Mouse (Mus musculus): Measurements from ENCODE around the gene Stk32c. TPM values are rescaled to one million over a fixed set of nuclear protein-coding genes. Genes with fewer than 3 reads are reported as not detected.

The Stk32c gene
- polyA plus RNA-seq, 1 experiment from 2014 or later, result 0.11 TPM

DNA sequence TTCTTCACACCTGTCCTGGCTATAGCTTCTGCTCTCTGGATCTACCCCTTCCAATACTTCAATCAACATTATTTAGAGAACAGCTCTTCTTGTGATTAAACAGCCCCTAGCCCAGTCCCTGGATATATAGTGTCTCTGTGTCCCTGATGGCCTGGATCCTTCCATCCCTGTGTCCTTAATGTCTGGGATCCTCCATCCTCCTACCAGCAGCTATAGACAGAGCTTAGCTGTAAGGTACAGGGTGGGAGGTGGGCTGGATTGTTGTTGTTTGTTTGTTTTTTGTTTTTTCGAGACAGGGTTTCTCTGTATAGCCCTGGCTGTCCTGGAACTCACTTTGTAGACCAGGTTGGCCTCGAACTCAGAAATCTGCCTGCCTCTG, 93.3 kb downstream of the Stk32c start:
- H3K4me2 ChIP-seq (replicated peaks; ENCODE audit: low read depth), result no peak overlapping the region
- no peaks in the 10 kb centered on the region for H3K4me1 ChIP-seq (replicated peaks; ENCODE audit: control insufficient read depth, insufficient read depth)
- H3K27me3 ChIP-seq (ENCODE audit: control insufficient read depth, insufficient read depth, low read length), result no peaks in the 10 kb centered on the region
- H3K27ac ChIP-seq (replicated peaks), result no peak overlapping the region
- DNase-seq (ENCODE audit: low spot score) (no peak), ATAC-seq (ENCODE audit: low FRiP score, low TSS enrichment) (no peak)
- H3K9ac ChIP-seq (ENCODE audit: low read length), result no peak overlapping the region
- H3K9me3 ChIP-seq (ENCODE audit: control insufficient read depth, low read length), result no peaks in the 10 kb centered on the region
- no peak overlapping the region for H3K4me3 ChIP-seq (ENCODE audit: low read depth, low read length)
- no peaks in the 10 kb centered on the region for H3K36me3 ChIP-seq (ENCODE audit: control insufficient read depth, insufficient read depth, low read length)
- 57% methylated on average over 2 of the region's 2 CpGs for WGBS
- TF ChIP-seq CTCF (IDR thresholded peaks at IDR 0.05; ENCODE audit: low read depth), result no peak
- no peak for TF ChIP-seq EP300 (optimal IDR thresholded peaks at IDR 0.05)

DNA sequence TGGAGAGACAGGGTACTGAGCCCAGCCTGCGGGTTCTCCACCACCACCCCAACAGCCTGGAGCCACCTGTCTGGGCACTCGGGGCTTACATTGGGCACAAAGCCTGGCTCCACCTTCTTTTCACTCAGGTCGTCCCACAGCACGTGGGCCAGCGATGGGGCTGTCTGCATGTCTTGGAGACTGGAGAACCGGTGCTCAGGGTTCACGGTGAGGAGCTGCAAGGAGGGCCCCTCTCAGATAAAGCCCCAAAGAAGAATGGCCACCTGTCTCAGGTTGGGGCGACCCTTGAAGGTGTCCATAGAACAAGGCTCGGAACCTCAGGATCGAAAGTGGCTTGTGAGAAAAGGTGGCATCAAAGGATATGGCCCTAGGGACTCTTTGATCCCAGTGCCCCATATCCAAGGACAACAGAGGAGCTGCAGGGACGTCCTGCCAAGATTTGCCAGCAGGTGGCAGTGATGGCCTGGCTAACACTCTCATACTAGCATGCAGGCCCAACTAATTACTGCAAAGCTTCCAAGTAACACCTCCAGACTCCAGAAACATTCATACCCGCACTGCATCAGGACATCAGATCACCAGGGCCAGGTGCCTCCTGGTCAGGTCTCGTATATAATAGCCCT, 93.8 kb downstream of the Stk32c start:
- 37% methylated on average over 13 of the region's 13 CpGs for WGBS

DNA sequence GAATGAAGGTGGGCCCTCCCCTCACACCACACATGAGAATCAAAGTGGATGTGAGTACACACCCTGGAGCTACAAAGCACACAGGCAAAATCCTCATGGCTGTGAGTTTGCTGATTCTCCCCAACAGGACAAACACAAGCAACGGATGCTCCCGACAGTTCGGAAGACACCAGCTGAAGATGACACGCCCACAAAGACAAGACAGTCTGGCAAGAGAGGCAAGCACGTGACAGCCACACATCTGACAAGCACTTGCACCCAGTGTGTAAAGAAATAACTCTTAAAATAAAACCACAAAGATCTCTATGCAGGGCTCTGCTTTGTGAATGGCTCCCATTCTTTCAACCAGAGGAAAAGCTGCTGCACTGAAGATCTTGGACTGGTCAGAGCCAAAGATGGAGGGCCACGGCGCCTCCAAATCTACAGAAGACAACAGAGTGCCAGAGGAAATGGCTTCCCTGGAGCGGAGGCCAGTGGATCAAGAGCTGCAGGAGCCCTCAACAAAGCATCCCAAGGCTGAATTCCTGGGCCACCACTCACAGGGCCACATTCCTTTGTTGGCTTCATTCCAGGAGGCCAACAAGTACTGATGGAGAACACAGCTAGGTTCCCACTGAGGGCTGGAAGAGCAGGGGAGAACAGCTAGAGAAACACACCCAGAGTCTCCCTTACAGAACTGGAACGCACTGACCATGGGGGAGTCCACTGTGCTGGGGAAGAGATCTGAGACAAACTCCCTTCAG, 105.0 kb downstream of the Stk32c start:
- H3K4me1 ChIP-seq (replicated peaks; ENCODE audit: control insufficient read depth, insufficient read depth), result no peaks in the 10 kb centered on the region
- no peak overlapping the region for H3K9ac ChIP-seq (ENCODE audit: low read length)
- no peak for TF ChIP-seq CTCF (IDR thresholded peaks at IDR 0.05; ENCODE audit: low read depth)
- TF ChIP-seq EP300 (optimal IDR thresholded peaks at IDR 0.05), result no peak
- ATAC-seq (ENCODE audit: low FRiP score, low TSS enrichment) (no peak), DNase-seq (ENCODE audit: low spot score) (no peak)
- no peak overlapping the region for H3K27ac ChIP-seq (replicated peaks)
- H3K9me3 ChIP-seq (ENCODE audit: control insufficient read depth, low read length), result no peaks in the 10 kb centered on the region
- H3K36me3 ChIP-seq (ENCODE audit: control insufficient read depth, insufficient read depth, low read length), result no peaks in the 10 kb centered on the region
- H3K27me3 ChIP-seq (ENCODE audit: control insufficient read depth, insufficient read depth, low read length), result no peaks in the 10 kb centered on the region
- no peak overlapping the region for H3K4me3 ChIP-seq (ENCODE audit: low read depth, low read length)
- H3K4me2 ChIP-seq (replicated peaks; ENCODE audit: low read depth), result no peak overlapping the region
- WGBS, result 86% methylated on average over 9 of the region's 9 CpGs

More for the DNA sequence above, 93.8 kb downstream of the Stk32c start:
- Histone ChIP-seq H3K4me2 (replicated peaks; ENCODE audit: low read depth) (no peak overlapping the region), H3K9me3 (ENCODE audit: control insufficient read depth, low read length) (no peaks in the 10 kb centered on the region), H3K4me1 (replicated peaks; ENCODE audit: control insufficient read depth, insufficient read depth) (no peaks in the 10 kb centered on the region), H3K9ac (ENCODE audit: low read length) (no peak overlapping the region), H3K27me3 (ENCODE audit: control insufficient read depth, insufficient read depth, low read length) (no peaks in the 10 kb centered on the region), H3K4me3 (ENCODE audit: low read depth, low read length) (no peak overlapping the region), H3K36me3 (ENCODE audit: control insufficient read depth, insufficient read depth, low read length) (no peaks in the 10 kb centered on the region), H3K27ac (replicated peaks) (no peak overlapping the region)
- ATAC-seq (ENCODE audit: low FRiP score, low TSS enrichment) (peak; percentile 78), DNase-seq (ENCODE audit: low spot score) (peak; percentile 82)
- TF ChIP-seq EP300 (optimal IDR thresholded peaks at IDR 0.05) (no peak), CTCF (IDR thresholded peaks at IDR 0.05; ENCODE audit: low read depth) (peak; percentile 96)

DNA sequence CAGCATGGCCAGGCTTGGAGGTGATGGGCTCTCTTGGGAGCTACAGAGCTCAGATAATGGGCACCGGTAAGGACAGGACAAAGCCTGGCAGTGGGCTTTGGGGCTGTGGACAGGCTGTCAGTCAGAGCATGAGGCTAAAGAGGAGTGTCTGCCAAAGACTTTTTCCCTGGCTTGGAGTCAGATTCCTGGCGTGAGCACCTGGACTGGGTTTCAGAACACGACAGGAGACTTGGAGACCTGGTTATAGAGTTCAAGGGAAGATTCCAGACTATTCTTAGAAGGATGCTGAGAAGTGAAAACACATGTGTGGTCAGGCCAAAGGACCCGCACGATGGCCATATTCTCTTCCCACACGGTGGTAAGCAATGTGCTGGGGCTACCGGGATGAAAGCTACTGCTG, 107.4 kb downstream of the Stk32c start:
- no peak for ATAC-seq (ENCODE audit: low FRiP score, low TSS enrichment)
- Histone ChIP-seq H3K4me1 (replicated peaks; ENCODE audit: control insufficient read depth, insufficient read depth) (no peaks in the 10 kb centered on the region), H3K9me3 (ENCODE audit: control insufficient read depth, low read length) (no peaks in the 10 kb centered on the region), H3K4me3 (ENCODE audit: low read depth, low read length) (no peak overlapping the region), H3K4me2 (replicated peaks; ENCODE audit: low read depth) (no peak overlapping the region), H3K27me3 (ENCODE audit: control insufficient read depth, insufficient read depth, low read length) (no peaks in the 10 kb centered on the region), H3K27ac (replicated peaks) (no peak overlapping the region), H3K36me3 (ENCODE audit: control insufficient read depth, insufficient read depth, low read length) (no peaks in the 10 kb centered on the region), H3K9ac (ENCODE audit: low read length) (no peak overlapping the region)
- 82% methylated on average over 7 of the region's 7 CpGs for WGBS
- DNase-seq (ENCODE audit: low spot score), result no peak
- TF ChIP-seq EP300 (optimal IDR thresholded peaks at IDR 0.05) (no peak), CTCF (IDR thresholded peaks at IDR 0.05; ENCODE audit: low read depth) (no peak)

DNA sequence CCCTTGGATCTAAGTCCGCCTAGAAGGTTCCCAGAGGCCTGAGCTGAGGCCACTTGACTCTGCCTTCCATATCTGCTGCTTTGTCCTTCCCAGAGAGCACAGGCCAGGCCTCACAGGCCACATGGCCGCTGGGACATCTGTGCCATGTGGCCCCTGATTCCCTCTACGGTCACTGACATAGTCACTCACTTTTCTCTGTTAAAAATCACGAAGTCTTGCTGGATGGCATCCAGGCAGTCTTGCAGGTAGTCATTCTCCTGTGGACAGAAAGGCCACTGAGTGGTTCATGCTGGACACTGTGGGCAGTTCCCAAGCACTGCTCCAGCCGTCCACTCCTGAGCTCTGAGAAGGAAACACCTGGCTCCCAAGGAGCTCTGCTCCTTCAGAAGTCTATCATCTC, 108.0 kb downstream of the Stk32c start:
- no peaks in the 10 kb centered on the region for H3K4me1 ChIP-seq (replicated peaks; ENCODE audit: control insufficient read depth, insufficient read depth)
- no peak for ATAC-seq (ENCODE audit: low FRiP score, low TSS enrichment)
- no peaks in the 10 kb centered on the region for H3K9me3 ChIP-seq (ENCODE audit: control insufficient read depth, low read length)
- TF ChIP-seq EP300 (optimal IDR thresholded peaks at IDR 0.05), result no peak
- TF ChIP-seq CTCF (IDR thresholded peaks at IDR 0.05; ENCODE audit: low read depth), result no peak
- no peak overlapping the region for H3K27ac ChIP-seq (replicated peaks)
- H3K4me2 ChIP-seq (replicated peaks; ENCODE audit: low read depth), result no peak overlapping the region
- no peak overlapping the region for H3K4me3 ChIP-seq (ENCODE audit: low read depth, low read length)
- WGBS, result 84% methylated on average over 5 of the region's 5 CpGs
- no peak for DNase-seq (ENCODE audit: low spot score)
- H3K9ac ChIP-seq (ENCODE audit: low read length), result no peak overlapping the region
- no peaks in the 10 kb centered on the region for H3K36me3 ChIP-seq (ENCODE audit: control insufficient read depth, insufficient read depth, low read length)
- H3K27me3 ChIP-seq (ENCODE audit: control insufficient read depth, insufficient read depth, low read length), result no peaks in the 10 kb centered on the region

DNA sequence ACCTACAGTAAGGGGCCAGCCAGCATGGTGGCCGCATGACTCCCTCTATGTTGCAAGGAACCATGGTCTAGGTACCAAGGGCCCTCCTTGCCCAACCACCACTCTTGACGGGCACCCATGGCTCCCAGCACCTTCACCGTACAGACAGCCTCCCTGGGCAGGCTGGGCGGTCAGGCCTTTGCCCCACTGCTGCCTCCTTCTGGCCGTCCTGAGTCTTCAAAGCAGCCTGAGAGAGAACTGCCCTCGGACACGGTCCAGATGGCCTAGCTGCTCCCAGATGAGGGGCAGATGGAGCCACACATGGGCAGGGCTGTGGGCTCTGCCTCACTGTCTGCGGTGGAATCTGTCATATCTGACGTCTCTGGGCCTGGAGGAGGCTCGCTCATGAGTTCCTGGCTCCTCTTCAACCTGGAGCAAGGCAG, 109.1 kb downstream of the Stk32c start:
- 57% methylated on average over 10 of the region's 10 CpGs for WGBS

More for the DNA sequence above, 109.1 kb downstream of the Stk32c start:
- Histone ChIP-seq H3K27me3 (ENCODE audit: control insufficient read depth, insufficient read depth, low read length) (no peaks in the 10 kb centered on the region), H3K9ac (ENCODE audit: low read length) (no peak overlapping the region), H3K9me3 (ENCODE audit: control insufficient read depth, low read length) (no peaks in the 10 kb centered on the region), H3K4me3 (ENCODE audit: low read depth, low read length) (no peak overlapping the region), H3K36me3 (ENCODE audit: control insufficient read depth, insufficient read depth, low read length) (no peaks in the 10 kb centered on the region), H3K27ac (replicated peaks) (no peak overlapping the region), H3K4me2 (replicated peaks; ENCODE audit: low read depth) (no peak overlapping the region), H3K4me1 (replicated peaks; ENCODE audit: control insufficient read depth, insufficient read depth) (no peaks in the 10 kb centered on the region)
- ATAC-seq (ENCODE audit: low FRiP score, low TSS enrichment), result no peak
- peak; percentile 61 for TF ChIP-seq CTCF (IDR thresholded peaks at IDR 0.05; ENCODE audit: low read depth)
- no peak for TF ChIP-seq EP300 (optimal IDR thresholded peaks at IDR 0.05)
- no peak for DNase-seq (ENCODE audit: low spot score)
